1 mouse cellular context compared by ENCODE assay signal in the genomic region with DNA sequence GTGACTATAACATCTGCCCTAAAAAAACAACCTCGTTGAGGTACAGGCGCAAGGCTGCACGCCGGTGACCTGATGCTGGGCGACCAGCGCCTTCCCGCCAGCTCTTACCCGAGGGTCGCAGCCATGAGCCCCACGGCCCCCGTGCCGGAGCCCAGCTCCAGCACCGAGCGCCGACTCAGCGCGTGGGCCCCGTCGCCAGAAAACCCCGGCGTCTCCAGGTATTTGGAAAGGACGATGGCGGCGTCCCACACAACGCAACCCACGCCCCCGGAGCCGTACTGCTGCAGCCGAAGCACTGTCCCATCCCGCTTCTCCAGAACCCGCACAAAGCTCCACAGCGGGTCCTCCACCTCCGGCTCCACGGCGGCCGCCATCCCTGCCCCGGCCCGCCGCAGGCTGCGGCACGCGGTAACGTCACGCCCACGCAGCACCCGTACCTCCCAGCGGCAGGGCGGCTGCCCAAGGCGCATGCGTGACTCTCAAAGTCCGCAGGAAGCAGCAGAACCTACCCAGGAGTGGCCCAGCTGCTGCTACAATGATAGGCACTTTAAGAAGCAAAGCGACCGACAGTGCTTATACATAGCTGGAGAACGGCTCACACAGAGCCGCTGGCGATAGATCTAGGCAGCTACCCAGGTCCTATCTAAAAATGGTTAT.
TF ChIP-seq lines count a peak whose summit lies in the region.

A gene (minus strand): TSS at position 416 of the 657 bp plus-strand sequence.

TF ChIP-seq in CH12.LX, 34 proteins besides CTCF, POLR2A, EP300 and RAD21 (continued from another document):
- TF ChIP-seq SMC3 (IDR thresholded peaks at IDR 0.05; ENCODE audit: low read depth, low read length): 0 out of 2 replicates have a peak, but pooled peaks have one; percentile 3
- peak; percentile 92 for TF ChIP-seq MXI1 (IDR thresholded peaks at IDR 0.05; ENCODE audit: low read depth, low read length)
- peak; percentile 67; the same call in 1 of the 2 replicates for TF ChIP-seq UBTF (IDR thresholded peaks at IDR 0.05; ENCODE audit: low read depth, low read length)
- peak; percentile 84 for TF ChIP-seq MAX (IDR thresholded peaks at IDR 0.05; ENCODE audit: low read length)
- TF ChIP-seq ZKSCAN1 (IDR thresholded peaks at IDR 0.05; ENCODE audit: borderline replicate concordance, low read depth, low read length): no peak
- no peak for TF ChIP-seq JUN (IDR thresholded peaks at IDR 0.05; ENCODE audit: insufficient read depth, low read depth, low read length)
- TF ChIP-seq E2F4 (IDR thresholded peaks at IDR 0.05; ENCODE audit: insufficient replicate concordance, low read depth, low read length): no peak
- TF ChIP-seq TBP (conservative IDR thresholded peaks at IDR 0.05; ENCODE audit: low read depth, low read length): peak; percentile 72; the same call in 1 of the 2 replicates
- TF ChIP-seq TCF12 (IDR thresholded peaks at IDR 0.05; ENCODE audit: low read depth, low read length): peak; percentile 81
- peak; percentile 14; the same call in 1 of the 2 replicates for TF ChIP-seq MEF2A (IDR thresholded peaks at IDR 0.05; ENCODE audit: borderline replicate concordance, low read depth, low read length)
- TF ChIP-seq GABPA (IDR thresholded peaks at IDR 0.05; ENCODE audit: insufficient replicate concordance, low read depth, low read length): no peak
- peak; percentile 83 for TF ChIP-seq SIN3A (IDR thresholded peaks at IDR 0.05; ENCODE audit: low read length)
- 0 out of 2 replicates have a peak, but pooled peaks have one; percentile 34 for TF ChIP-seq MAZ (IDR thresholded peaks at IDR 0.05; ENCODE audit: low read depth, low read length)
- TF ChIP-seq ZC3H11A (IDR thresholded peaks at IDR 0.05; ENCODE audit: low read depth, low read length): no peak
- TF ChIP-seq NELFE (IDR thresholded peaks at IDR 0.05; ENCODE audit: low read depth, low read length): peak; percentile 85
- no peak for TF ChIP-seq USF1 (IDR thresholded peaks at IDR 0.05; ENCODE audit: low read depth, low read length)
- no peak; the same call in 1 of the 2 replicates for TF ChIP-seq RCOR1 (conservative IDR thresholded peaks at IDR 0.05; ENCODE audit: low read depth, low read length)
- no peak for TF ChIP-seq ZNF384 (IDR thresholded peaks at IDR 0.05; ENCODE audit: low read depth, low read length)
- no peak; the same call in 1 of the 2 replicates for TF ChIP-seq IRF4 (IDR thresholded peaks at IDR 0.05; ENCODE audit: low read depth, low read length)
- no peak for TF ChIP-seq CHD1 (IDR thresholded peaks at IDR 0.05; ENCODE audit: low read depth, low read length)
- TF ChIP-seq BHLHE40 (IDR thresholded peaks at IDR 0.05; ENCODE audit: low read depth, low read length): peak; percentile 81
- peak; percentile 86; the same call in 1 of the 2 replicates for TF ChIP-seq POLR2AphosphoS2 (IDR thresholded peaks at IDR 0.05; ENCODE audit: low read depth, low read length)
- no peak for TF ChIP-seq MAFK (IDR thresholded peaks at IDR 0.05; ENCODE audit: insufficient replicate concordance, low read length)
- TF ChIP-seq HCFC1 (IDR thresholded peaks at IDR 0.05; ENCODE audit: low read depth, low read length): peak; percentile 71
- no peak; the same call in 1 of the 2 replicates for TF ChIP-seq ETS1 (conservative IDR thresholded peaks at IDR 0.05; ENCODE audit: low read depth, low read length)
- TF ChIP-seq PAX5 (IDR thresholded peaks at IDR 0.05; ENCODE audit: low read length): no peak
- TF ChIP-seq CHD2 (IDR thresholded peaks at IDR 0.05; ENCODE audit: low read length): 0 out of 2 replicates have a peak, but pooled peaks have one; percentile 11
- TF ChIP-seq MYC (IDR thresholded peaks at IDR 0.05; ENCODE audit: low read depth, low read length): peak; percentile 78; the same call in 1 of the 2 replicates
- peak; percentile 84 for TF ChIP-seq ZMIZ1 (IDR thresholded peaks at IDR 0.05; ENCODE audit: low read depth, low read length)
- peak; percentile 97 for TF ChIP-seq NRF1 (IDR thresholded peaks at IDR 0.05; ENCODE audit: low read depth, low read length)
